Mouse (Mus musculus): ENCODE measurements around the gene 4930402F06Rik. TPM values are rescaled to one million over a fixed set of nuclear protein-coding genes. Genes with fewer than 3 reads are reported as not detected.

The 4930402F06Rik gene
- polyA plus RNA-seq (2014; fragmentation: Nextera tagmentation; extraction: Ambion mirVana), result not detected in 2 replicates

DNA sequence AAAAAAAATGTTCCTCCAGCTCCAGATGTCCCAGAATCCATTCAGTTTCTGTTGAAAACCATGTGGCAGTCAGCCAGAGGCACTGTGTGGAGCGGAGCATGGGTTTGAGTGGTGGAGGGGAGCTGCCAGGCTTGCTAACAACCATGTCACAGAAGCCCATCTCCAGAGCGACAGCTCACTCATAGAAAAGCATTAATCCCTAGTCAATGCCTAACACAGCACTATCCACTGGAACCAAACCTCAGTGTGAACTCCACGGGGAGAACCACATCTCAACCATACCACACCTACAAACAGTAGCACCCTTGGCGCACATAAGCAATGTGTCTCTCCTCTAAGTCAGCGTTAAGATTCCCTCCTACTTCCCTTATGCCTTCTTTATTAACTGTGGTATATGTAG lies at the start of gene 4930402F06Rik:
TSS of gene 4930402F06Rik (minus strand) at position 80 of the 400 bp plus-strand sequence.
- 68% methylated on average over 5 of the region's 5 CpGs for WGBS
- no peak within 1 kb of the TSS for H3K4me3 ChIP-seq (ENCODE audit: low read depth, low read length)
- no peaks in the 10 kb centered on the region for H3K4me1 ChIP-seq (replicated peaks; ENCODE audit: control insufficient read depth, insufficient read depth, low read length)
- no peak within 1 kb of the TSS for H3K9ac ChIP-seq (ENCODE audit: low read depth, low read length)
- DNase-seq (ENCODE audit: low spot score) (no peak), ATAC-seq (replicated peaks; ENCODE audit: low FRiP score) (no peak)
- no peaks in the 10 kb centered on the region for H3K27me3 ChIP-seq (replicated peaks; ENCODE audit: control insufficient read depth, insufficient read depth, low read length)
- H3K27ac ChIP-seq (ENCODE audit: low read depth, low read length), result no peak within 1 kb of the TSS
- no peak within 1 kb of the TSS for H3K4me2 ChIP-seq
- H3K9me3 ChIP-seq (ENCODE audit: control insufficient read depth, low read length), result no peaks in the 10 kb centered on the region
- no peaks in the 10 kb centered on the region for H3K36me3 ChIP-seq (ENCODE audit: control insufficient read depth, insufficient read depth, low read length)

DNA sequence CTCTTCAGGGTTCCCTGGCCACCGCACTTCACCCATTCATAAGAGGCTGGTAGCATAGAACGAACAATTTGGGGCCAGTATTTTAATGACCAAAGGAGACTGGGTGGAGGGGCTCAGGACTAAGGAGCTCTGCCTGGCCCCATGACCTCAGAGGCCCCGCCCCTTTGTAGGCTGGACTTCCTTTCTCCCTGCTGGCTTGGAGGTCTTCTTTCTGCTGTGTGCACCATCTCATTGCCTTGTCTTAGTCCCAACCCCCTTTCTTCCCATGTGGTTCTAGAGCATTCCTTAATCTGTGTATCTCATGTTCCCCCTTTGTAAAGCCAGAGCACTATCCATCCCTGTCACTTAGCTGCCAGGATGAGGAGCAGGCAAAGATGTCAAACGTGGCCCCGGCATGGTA lies 49.3 kb upstream of the 4930402F06Rik start:
- H3K27ac ChIP-seq (ENCODE audit: low read depth, low read length), result no peak overlapping the region
- DNase-seq (ENCODE audit: low spot score), result no peak
- 64% methylated on average over 5 of the region's 5 CpGs for WGBS

DNA sequence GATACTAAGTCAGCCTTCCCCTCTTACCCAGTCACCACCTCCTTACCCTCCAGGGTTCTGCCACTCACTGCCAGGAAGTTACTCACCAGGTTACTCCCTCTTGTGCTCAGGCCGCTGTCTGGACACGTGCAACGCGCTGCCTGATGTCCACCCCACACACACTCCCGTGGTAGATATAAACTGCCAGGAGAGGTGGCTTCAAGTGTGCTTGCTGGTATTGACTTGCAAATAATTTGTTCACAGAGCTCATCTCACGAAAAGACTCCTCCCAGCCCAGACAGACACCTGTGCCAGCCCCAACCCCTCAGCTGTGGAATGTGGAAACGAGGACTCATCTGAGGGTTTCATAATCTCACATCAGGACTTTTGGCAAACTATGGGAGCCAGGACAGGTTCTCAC lies 48.6 kb upstream of the 4930402F06Rik start:
- Histone ChIP-seq H3K4me2 (no peak overlapping the region), H3K4me3 (ENCODE audit: low read depth, low read length) (no peak overlapping the region), H3K36me3 (ENCODE audit: control insufficient read depth, insufficient read depth, low read length) (no peaks in the 10 kb centered on the region), H3K9me3 (ENCODE audit: control insufficient read depth, low read length) (no peaks in the 10 kb centered on the region), H3K9ac (ENCODE audit: low read depth, low read length) (no peak overlapping the region), H3K27ac (ENCODE audit: low read depth, low read length) (no peak overlapping the region), H3K27me3 (replicated peaks; ENCODE audit: control insufficient read depth, insufficient read depth, low read length) (no peaks in the 10 kb centered on the region), H3K4me1 (replicated peaks; ENCODE audit: control insufficient read depth, insufficient read depth, low read length) (peaks cover 60% of the 10 kb centered on the region)
- ATAC-seq (replicated peaks; ENCODE audit: low FRiP score) (no peak), DNase-seq (ENCODE audit: low spot score) (no peak)
- WGBS, result 74% methylated on average over 7 of the region's 7 CpGs

More for the DNA sequence above, 49.3 kb upstream of the 4930402F06Rik start:
- H3K4me1 ChIP-seq (replicated peaks; ENCODE audit: control insufficient read depth, insufficient read depth, low read length), result peaks cover 67% of the 10 kb centered on the region
- ATAC-seq (replicated peaks; ENCODE audit: low FRiP score), result no peak
- H3K36me3 ChIP-seq (ENCODE audit: control insufficient read depth, insufficient read depth, low read length), result no peaks in the 10 kb centered on the region
- no peak overlapping the region for H3K4me2 ChIP-seq
- no peak overlapping the region for H3K4me3 ChIP-seq (ENCODE audit: low read depth, low read length)
- no peaks in the 10 kb centered on the region for H3K9me3 ChIP-seq (ENCODE audit: control insufficient read depth, low read length)
- no peaks in the 10 kb centered on the region for H3K27me3 ChIP-seq (replicated peaks; ENCODE audit: control insufficient read depth, insufficient read depth, low read length)
- no peak overlapping the region for H3K9ac ChIP-seq (ENCODE audit: low read depth, low read length)

DNA sequence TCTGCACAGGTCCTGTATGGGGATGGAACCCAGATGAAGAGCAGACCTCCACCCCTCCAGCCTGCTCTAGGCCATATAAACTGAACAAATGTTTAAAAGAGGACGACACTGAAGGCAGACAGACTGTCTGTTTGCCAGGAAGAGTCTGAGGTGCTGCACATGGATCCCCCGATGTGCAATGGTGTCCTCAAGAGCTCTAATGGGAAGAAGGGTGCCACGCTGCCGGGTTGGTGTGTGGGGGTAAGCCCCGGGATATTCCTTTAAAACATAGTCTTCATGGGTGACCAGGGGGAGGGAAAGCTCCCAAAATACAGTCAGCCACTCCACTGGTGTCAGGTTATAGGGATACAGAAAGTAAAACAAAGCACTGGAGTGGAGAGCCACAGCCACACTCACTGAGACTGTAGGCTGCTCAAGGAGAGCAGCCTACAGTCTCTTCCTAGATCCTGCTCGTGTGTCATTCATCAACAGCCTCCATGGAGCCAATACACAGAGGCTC lies 47.8 kb upstream of the 4930402F06Rik start:
- no peak overlapping the region for H3K27ac ChIP-seq (ENCODE audit: low read depth, low read length)
- DNase-seq (ENCODE audit: low spot score) (no peak), ATAC-seq (replicated peaks; ENCODE audit: low FRiP score) (no peak)
- WGBS, result 61% methylated on average over 6 of the region's 6 CpGs
- no peaks in the 10 kb centered on the region for H3K9me3 ChIP-seq (ENCODE audit: control insufficient read depth, low read length)
- H3K36me3 ChIP-seq (ENCODE audit: control insufficient read depth, insufficient read depth, low read length), result no peaks in the 10 kb centered on the region
- H3K27me3 ChIP-seq (replicated peaks; ENCODE audit: control insufficient read depth, insufficient read depth, low read length), result no peaks in the 10 kb centered on the region
- peaks cover 52% of the 10 kb centered on the region for H3K4me1 ChIP-seq (replicated peaks; ENCODE audit: control insufficient read depth, insufficient read depth, low read length)
- peak overlapping the region; percentile 10; the same call in 1 of the 2 replicates for H3K4me2 ChIP-seq
- H3K9ac ChIP-seq (ENCODE audit: low read depth, low read length), result no peak overlapping the region
- no peak overlapping the region for H3K4me3 ChIP-seq (ENCODE audit: low read depth, low read length)

DNA sequence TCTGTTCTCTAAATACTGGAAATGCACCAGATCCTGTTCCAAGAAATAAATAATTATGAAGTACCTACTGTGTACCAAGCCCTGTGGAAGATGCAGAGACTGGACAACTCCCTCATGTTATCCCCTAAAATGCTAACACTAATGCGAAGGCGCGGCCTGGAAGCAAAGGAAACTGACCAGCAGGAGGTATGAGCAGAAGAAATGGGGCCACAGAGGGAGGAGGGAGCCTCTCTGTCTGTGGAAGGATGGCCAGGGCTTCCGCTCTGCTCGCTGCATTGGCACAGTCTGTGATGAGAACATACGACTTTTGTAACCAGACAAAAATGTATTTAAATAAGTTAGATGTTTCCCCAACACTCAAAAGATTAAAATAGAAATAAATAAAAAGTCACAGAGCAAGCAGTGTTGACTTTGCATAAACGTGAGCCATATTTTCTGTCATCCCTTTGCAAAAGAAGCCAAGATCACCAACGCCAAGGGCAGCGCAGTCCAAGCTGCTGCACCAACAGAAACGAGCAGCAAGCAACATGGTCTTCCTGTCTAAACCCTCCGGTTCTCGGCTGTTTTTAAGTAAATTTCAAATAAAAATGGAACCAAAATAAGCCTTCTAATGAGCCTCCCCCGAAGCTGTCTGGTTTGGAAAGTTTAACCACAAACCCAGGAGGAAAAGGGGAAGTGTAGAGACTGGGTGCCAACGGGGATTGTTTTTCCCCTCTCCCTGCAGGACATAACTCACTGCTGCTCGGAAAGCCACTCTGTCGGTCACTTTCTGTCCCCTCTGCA lies 47.2 kb upstream of the 4930402F06Rik start:
- Histone ChIP-seq H3K27ac (ENCODE audit: low read depth, low read length) (no peak overlapping the region), H3K4me3 (ENCODE audit: low read depth, low read length) (no peak overlapping the region), H3K27me3 (replicated peaks; ENCODE audit: control insufficient read depth, insufficient read depth, low read length) (no peaks in the 10 kb centered on the region), H3K4me1 (replicated peaks; ENCODE audit: control insufficient read depth, insufficient read depth, low read length) (peaks cover 45% of the 10 kb centered on the region), H3K9me3 (ENCODE audit: control insufficient read depth, low read length) (no peaks in the 10 kb centered on the region), H3K9ac (ENCODE audit: low read depth, low read length) (no peak overlapping the region), H3K36me3 (ENCODE audit: control insufficient read depth, insufficient read depth, low read length) (no peaks in the 10 kb centered on the region), H3K4me2 (peak overlapping the region; percentile 10; the same call in 1 of the 2 replicates)
- WGBS, result 61% methylated on average over 16 of the region's 16 CpGs
- ATAC-seq (replicated peaks; ENCODE audit: low FRiP score) (no peak), DNase-seq (ENCODE audit: low spot score) (no peak)

DNA sequence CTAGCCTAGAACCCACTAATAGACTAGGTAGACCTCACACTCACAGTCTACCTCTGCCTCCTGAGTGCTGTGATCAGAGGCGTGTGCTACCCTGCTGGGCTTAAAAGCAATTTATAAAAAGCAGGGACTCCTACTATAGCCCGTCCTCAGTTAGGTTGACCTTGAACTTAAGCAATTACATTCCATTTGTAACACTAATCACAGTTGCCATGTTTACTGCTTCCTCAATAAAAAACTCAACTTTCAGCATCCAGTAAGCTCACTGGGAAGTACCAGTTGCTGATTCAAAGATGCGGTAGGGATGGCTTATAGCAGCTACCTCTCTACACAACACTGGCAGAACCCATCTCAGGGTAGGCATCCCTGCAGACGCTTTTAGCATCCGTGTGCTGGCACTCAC lies 46.4 kb upstream of the 4930402F06Rik start:
- no peak for DNase-seq (ENCODE audit: low spot score)
- Histone ChIP-seq H3K4me2 (no peak overlapping the region), H3K27me3 (replicated peaks; ENCODE audit: control insufficient read depth, insufficient read depth, low read length) (no peaks in the 10 kb centered on the region), H3K27ac (ENCODE audit: low read depth, low read length) (no peak overlapping the region), H3K4me1 (replicated peaks; ENCODE audit: control insufficient read depth, insufficient read depth, low read length) (peaks cover 37% of the 10 kb centered on the region), H3K9me3 (ENCODE audit: control insufficient read depth, low read length) (no peaks in the 10 kb centered on the region), H3K4me3 (ENCODE audit: low read depth, low read length) (no peak overlapping the region), H3K9ac (ENCODE audit: low read depth, low read length) (no peak overlapping the region), H3K36me3 (ENCODE audit: control insufficient read depth, insufficient read depth, low read length) (no peaks in the 10 kb centered on the region)
- whole genome bisulfite sequencing, result 83% methylated on average over 5 of the region's 5 CpGs
- no peak for ATAC-seq (replicated peaks; ENCODE audit: low FRiP score)

DNA sequence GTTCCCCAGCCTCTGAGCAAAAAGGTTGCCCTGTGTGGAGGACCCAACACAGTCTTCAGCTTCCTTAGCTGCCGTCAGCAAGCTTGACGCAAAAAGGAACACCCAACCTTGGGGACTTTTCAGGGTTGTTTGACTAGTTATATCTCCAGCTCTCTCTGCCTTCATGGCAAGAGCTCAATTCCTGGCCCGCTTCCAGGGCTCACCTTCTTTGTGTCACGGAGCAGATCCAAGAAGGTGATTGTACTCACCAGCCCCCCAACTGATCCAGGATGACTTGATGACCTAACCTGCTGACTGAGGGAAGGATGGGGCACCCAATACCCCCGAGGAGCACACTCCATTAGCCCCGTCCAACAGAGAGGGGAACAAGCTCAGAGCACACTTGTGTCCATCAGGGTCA lies 45.1 kb upstream of the 4930402F06Rik start:
- no peaks in the 10 kb centered on the region for H3K9me3 ChIP-seq (ENCODE audit: control insufficient read depth, low read length)
- H3K27me3 ChIP-seq (replicated peaks; ENCODE audit: control insufficient read depth, insufficient read depth, low read length), result no peaks in the 10 kb centered on the region
- no peak overlapping the region for H3K4me3 ChIP-seq (ENCODE audit: low read depth, low read length)
- no peak overlapping the region for H3K4me2 ChIP-seq
- peaks cover 25% of the 10 kb centered on the region for H3K4me1 ChIP-seq (replicated peaks; ENCODE audit: control insufficient read depth, insufficient read depth, low read length)
- 89% methylated on average over 6 of the region's 6 CpGs for WGBS
- DNase-seq (ENCODE audit: low spot score) (no peak), ATAC-seq (replicated peaks; ENCODE audit: low FRiP score) (no peak)
- H3K9ac ChIP-seq (ENCODE audit: low read depth, low read length), result no peak overlapping the region
- no peak overlapping the region for H3K27ac ChIP-seq (ENCODE audit: low read depth, low read length)
- H3K36me3 ChIP-seq (ENCODE audit: control insufficient read depth, insufficient read depth, low read length), result no peaks in the 10 kb centered on the region

DNA sequence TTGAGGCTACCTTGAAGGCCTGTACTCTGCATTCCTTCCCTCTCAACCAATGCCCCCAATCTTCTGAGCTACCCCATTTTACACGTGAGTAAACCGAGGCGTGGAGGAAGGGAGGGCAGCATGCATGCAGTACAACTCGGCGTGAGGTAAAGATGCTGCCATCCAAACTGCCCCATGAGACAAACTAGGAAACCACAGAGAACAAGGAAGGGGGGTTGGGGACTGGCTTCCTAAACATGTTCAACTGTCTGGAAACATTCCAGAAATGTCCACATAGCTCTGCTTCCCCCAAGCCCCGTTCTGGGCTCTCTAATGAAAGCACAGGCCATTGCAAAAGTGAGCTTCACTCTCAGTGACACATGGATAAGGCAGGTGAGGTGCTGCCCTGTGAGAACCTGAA lies 44.4 kb upstream of the 4930402F06Rik start:
- H3K9ac ChIP-seq (ENCODE audit: low read depth, low read length), result no peak overlapping the region
- H3K27ac ChIP-seq (ENCODE audit: low read depth, low read length), result no peak overlapping the region
- H3K4me2 ChIP-seq, result no peak overlapping the region
- 83% methylated on average over 6 of the region's 6 CpGs for WGBS
- no peak overlapping the region for H3K4me3 ChIP-seq (ENCODE audit: low read depth, low read length)
- H3K36me3 ChIP-seq (ENCODE audit: control insufficient read depth, insufficient read depth, low read length), result no peaks in the 10 kb centered on the region
- H3K9me3 ChIP-seq (ENCODE audit: control insufficient read depth, low read length), result no peaks in the 10 kb centered on the region
- DNase-seq (ENCODE audit: low spot score), result no peak
- no peaks in the 10 kb centered on the region for H3K27me3 ChIP-seq (replicated peaks; ENCODE audit: control insufficient read depth, insufficient read depth, low read length)
- no peak for ATAC-seq (replicated peaks; ENCODE audit: low FRiP score)
- H3K4me1 ChIP-seq (replicated peaks; ENCODE audit: control insufficient read depth, insufficient read depth, low read length), result peaks cover 19% of the 10 kb centered on the region

DNA sequence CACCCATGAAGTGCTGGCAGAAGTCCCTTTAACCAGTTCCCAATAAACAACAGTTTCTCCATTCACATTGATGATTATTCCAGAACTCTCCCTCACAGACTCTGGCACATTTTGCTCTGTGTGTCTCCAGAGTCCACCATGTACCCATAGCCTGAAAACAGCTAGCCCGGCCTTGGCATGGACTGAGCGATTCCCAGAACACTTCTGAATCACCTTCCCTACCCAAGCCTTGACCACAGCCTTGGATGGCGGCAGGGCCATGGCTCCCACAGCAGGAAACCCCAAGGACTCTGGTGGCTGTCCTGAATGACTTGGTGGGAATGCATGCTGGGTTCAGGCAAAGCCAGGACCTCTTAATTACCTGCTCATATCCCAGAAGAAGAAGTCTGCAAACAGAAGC lies 43.5 kb upstream of the 4930402F06Rik start:
- Histone ChIP-seq H3K4me1 (replicated peaks; ENCODE audit: control insufficient read depth, insufficient read depth, low read length) (peaks cover 10% of the 10 kb centered on the region), H3K27me3 (replicated peaks; ENCODE audit: control insufficient read depth, insufficient read depth, low read length) (no peaks in the 10 kb centered on the region), H3K9ac (ENCODE audit: low read depth, low read length) (no peak overlapping the region), H3K9me3 (ENCODE audit: control insufficient read depth, low read length) (no peaks in the 10 kb centered on the region), H3K4me3 (ENCODE audit: low read depth, low read length) (no peak overlapping the region), H3K36me3 (ENCODE audit: control insufficient read depth, insufficient read depth, low read length) (no peaks in the 10 kb centered on the region), H3K4me2 (no peak overlapping the region), H3K27ac (ENCODE audit: low read depth, low read length) (no peak overlapping the region)
- DNase-seq (ENCODE audit: low spot score), result no peak
- ATAC-seq (replicated peaks; ENCODE audit: low FRiP score), result no peak
- WGBS, result 84% methylated on average over 3 of the region's 3 CpGs

Measured in liver, embryonic 11.5 days (tissue).